Mouse (Mus musculus) kidney, postnatal 36 days (tissue): ENCODE measurements around the gene Gm10188.

Source experiments
- DNase-seq, 2 experiments: peaks; one replicate each; pipeline ENCODE4 v3.0.0; 2021 to 2022; ENCODE audit warnings: mixed read lengths in 2 of 2

The Gm10188 gene

GRCm38 (mm10) chr1:132229667-132230066 is at the start of gene Gm10188:
Gene Gm10188, minus strand, starts transcription at chr1:132229767.
- DNase-seq, result no peak

GRCm38 (mm10) chr1:132277124-132277523 is 47.6 kb upstream of the Gm10188 start:
- no peak for DNase-seq

GRCm38 (mm10) chr1:132276694-132277093 is 47.1 kb upstream of the Gm10188 start:
- DNase-seq, result no peak

- DNase-seq, result no peak
These were observed 41.7 kb upstream of the Gm10188 start for GRCm38 (mm10) chr1:132271237-132271636.

- DNase-seq, result no peak
These were observed 39.0 kb upstream of the Gm10188 start for GRCm38 (mm10) chr1:132268418-132269060.

- no peak for DNase-seq
These were observed 38.4 kb upstream of the Gm10188 start for GRCm38 (mm10) chr1:132267959-132268358.

DNA sequence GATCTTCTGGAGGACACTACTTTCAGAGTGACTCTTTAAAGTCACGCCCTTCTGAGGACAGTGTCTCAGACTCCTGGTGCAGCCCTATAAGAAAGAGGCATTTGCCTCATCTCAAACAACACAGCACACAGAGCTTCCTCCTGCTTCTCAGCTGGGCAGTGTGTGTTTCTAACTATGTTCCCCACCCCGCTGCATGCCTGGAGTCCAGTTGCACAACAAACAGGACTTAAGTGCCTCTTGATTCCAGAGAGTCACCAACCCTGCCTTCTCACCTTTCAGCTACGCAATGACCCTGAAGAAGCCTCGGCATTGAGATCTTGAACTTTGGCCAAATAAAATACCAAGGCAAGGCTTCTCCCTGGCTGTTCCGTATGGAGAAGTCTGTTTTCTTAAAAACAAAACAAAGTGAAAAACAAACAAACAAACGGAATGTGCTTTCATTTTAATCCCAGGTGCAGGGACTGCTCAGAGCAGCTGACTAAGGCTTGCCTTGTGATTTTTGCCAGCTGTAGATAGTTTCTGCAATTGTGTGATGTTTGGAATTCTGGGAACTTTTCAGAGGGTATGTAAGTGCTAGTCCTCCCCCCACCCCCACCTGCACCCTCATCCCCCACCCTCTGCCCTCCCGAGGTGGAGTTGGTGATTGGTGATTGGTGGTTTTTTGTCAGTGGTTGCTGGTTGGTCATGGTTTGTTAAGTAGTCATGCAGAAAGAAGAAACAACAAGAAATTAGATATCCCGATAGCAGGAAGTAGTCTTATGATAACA is 37.4 kb upstream of the Gm10188 start:
- DNase-seq, result peak; percentile 38 to 62

DNA sequence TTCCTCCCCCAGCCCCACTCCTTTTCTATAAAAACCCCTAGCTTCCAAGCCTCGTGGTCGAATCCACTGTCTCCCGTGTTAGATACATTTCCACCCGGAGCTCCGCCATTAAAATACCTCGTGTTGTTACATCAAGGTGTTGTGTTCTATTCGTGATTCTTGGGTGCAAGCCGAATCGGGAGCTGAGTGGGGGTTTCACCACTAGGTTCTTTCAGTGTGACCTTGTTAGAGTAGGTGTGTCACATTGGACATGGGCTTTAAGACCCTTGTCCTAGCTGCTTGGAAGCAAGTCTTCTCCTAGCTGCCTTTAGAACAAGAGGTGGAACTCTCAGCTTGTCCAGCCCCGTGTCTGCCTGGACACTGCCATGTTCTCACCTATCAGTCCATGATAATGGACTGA is 36.4 kb upstream of the Gm10188 start:
- no peak for DNase-seq

DNA sequence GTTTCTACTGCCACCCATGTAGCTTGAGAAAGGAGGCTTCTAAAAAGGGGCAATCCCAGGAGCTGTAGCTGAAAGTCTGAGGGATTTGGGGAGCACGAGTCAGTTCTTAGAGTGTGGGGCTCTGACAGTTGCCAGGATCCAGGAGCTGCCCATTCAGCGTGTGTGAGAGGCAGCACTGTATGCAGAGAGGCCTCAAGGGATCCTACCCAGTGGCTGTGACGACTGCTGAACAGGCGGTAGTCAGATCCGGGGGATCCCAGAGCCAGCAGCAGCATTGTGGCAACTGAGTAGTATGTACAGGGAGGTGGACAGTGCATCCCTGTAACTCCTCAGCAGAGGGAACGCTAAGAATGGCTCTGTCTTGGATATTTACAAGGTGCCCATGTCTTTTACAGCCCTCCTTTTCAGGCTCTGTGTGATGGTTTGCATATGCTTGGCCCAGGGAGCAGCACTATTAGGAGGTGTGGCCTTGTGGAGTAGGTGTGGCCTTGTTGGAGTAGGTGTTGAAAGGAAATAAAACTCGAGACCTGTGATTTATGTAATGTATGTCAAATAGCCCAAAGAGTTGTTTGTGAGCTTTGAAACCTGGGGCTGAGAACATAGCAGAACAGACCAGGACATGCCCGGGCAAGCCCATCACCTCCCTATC is 35.8 kb upstream of the Gm10188 start:
- no peak for DNase-seq

GRCm38 (mm10) chr1:132264577-132264976 is 35.0 kb upstream of the Gm10188 start:
- no peak for DNase-seq

- DNase-seq, result no peak
These were observed 34.1 kb upstream of the Gm10188 start for GRCm38 (mm10) chr1:132263618-132264017.

DNA sequence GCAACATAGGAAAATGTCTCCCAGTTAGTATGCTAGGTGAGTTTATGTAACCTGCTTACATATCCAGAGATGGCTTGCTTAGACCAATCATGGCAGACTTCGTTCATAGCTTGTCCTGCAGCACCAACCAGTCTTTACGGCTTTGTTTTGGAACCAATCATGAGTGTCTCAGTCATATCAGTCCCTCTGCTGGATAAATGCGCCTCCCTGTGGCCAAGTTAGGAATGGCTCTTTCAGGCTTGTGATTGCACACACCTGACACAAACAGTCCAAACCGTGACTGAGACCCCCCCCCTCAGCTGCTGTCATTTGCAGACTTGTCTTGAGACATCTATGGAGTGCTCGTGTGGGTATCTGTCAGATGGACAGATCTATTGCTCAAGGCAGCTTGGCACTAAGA is 31.5 kb upstream of the Gm10188 start:
- DNase-seq, result peak in 1 of 2 experiments; percentile 61

DNA sequence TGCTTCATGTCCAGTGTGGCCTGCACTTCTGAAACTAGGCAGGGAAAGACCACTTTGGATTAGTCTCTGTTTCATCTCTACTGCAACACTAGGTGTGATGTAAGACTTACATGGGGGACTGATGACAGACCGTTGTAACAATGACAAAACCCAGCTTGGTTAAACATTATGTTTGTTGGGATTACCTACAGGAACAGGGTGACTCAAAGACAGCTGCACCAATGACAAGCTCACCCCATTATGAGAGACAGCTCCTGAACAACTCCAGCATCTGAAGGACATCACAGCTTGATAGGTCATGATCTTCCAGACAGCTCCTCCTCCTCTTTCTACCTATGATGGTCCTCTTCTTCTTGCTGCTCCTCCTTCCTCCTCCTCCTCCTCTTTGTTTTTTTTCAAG is 30.8 kb upstream of the Gm10188 start:
- no peak for DNase-seq

- DNase-seq, result peak in 1 of 2 experiments; percentile 19
These were observed 24.9 kb upstream of the Gm10188 start for GRCm38 (mm10) chr1:132254467-132254866.

GRCm38 (mm10) chr1:132246641-132247040 is 17.1 kb upstream of the Gm10188 start:
- DNase-seq, result peak; percentile 45 to 64

DNA sequence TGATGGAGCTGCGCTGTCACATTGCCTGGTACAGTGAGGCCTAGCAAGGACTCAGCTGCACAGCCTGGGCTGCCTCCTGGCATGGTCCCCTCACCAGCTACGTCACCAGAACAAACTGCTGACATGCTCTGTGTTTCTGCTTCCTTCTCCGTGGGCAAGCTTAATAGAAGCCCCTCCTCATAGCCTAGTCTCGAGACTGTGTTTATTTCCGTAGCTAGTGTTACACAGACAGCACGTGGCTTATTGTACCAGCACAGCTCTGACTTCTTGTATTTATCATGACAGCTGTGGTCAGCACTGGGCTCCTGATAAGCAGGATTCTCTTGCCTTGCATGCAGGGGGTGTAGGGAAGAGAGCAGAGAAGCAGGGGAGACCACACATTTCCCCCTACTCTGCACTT is 16.6 kb upstream of the Gm10188 start:
- no peak for DNase-seq

DNA sequence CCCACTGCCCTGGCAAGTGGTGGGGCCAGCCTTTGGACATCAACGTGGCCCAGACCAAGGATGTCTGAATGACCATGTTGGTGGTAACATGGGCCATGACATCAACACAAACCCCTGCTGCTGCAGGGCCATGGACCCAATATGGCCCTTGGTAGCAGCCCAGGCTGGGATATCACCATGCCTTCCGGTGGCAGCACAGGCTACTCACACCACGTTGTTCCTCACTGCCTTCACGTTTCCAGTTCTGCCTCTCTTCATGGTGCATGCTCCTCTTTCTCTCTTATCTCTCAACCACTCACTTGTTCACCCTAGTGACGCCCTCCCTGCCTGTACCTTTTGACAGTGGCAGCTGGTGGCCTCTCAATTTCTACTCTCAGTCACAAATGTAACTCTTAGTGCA is 15.4 kb upstream of the Gm10188 start:
- no peak for DNase-seq

DNA sequence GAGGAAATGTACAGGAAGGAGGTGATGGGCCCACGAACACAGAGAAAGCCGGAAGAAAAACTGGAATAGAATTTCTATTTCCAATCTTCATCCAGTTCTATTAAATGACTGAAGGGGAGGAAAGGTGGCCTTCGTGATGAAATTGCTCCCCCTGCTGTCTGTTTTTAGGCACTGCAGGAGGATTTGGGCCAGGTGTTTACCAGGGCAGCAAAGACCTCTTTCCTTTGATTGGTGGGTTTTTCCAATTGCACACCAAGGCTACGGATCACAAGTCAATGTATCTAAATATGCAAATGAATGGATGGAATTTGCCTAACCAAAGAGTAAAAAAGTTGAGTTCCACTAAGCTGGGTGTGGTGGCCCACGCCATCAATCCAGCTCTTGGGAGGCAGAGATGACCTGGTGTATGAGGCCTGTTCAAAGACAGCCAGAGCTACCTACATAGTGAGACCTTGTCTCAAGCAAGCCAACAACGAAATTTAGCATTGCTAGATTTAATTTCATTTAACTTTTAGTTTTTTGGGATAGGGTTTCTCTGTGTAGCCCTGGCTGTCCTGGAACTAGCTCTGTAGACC is 8.1 kb upstream of the Gm10188 start:
- DNase-seq, result peak; percentile 57 to 75

DNA sequence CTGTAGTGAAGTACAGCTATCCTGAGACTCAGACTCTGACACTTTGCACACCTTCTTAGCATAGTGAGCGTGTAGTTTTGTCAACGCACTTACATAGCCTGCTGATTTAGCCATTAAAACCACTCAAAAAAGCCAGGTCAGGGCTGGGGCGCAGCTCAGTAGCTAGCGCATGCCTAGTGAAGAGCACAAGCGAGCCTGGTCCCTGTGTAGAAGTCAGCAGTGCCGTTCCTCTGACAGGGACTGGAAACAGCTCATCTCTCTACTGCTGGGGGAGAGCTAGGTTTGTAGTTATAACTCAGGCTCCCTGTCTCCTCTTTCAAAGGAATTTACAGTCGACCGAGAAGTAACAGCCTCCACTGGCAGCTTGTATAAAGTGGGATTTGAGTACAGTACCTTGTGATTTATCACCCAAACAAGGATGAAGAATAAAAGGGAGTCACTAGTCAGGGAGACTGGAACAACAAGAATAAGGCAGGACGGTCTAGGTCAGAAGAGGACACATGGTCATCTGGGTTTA is 5.2 kb upstream of the Gm10188 start:
- no peak for DNase-seq

DNA sequence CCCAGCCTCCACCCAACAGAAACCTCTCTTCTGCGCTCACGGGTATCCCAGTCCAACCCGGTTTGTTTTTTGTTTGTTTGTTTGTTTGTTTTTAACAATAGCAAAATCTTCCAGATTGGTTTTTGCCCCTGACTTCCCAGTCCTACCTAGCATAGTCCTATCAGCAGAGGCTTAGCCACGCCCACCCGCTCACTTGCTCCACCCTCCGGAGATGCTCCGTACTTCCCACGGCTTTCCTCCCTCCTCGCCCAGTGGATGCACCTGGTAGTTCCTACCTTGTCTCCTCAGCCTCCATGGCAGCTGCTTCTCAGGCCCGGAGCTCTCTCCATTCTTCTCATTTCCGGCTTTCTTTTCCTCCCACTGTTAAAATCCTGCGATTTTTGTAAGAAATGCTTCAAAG is 4.0 kb upstream of the Gm10188 start:
- peak; percentile 36 to 74 for DNase-seq

DNA sequence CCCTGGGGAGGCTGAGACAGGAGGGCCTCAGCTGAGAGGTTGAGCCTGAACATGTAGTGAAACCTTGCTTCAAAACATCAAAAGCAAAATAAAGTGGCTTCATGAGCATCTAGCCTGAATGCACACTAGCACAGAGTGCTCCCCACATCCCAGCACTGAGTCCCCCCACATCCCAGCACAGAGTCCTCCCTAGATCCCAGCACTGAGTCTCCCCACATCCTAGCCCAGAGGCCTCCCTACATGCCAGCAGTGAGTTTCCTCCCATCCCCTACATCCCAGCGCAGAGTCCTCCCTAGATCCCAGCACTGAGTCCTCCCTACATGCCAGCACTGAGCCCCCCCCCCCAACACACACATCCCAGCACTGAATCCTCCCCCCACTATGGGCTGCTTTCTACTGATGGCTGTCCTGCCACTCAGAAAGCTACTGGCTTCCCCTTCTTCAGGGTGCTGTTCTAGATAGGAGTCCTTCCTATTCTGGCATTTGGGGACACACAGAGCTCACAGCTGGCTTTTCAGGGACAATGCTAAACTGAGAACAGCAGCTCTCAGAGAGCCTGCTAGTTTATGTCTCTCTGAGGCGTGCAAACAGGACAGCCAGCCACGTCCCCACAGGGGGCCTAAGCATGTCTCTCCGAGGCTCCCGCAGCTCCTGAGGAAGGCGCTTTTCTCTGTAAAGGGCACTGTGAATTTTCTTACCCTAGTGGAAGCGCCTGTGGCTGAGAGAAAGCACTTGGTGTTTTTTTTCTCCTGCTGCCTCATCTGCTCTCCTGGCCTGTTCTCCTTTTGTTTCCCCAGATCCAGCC is 2.1 kb upstream of the Gm10188 start:
- no peak for DNase-seq

DNA sequence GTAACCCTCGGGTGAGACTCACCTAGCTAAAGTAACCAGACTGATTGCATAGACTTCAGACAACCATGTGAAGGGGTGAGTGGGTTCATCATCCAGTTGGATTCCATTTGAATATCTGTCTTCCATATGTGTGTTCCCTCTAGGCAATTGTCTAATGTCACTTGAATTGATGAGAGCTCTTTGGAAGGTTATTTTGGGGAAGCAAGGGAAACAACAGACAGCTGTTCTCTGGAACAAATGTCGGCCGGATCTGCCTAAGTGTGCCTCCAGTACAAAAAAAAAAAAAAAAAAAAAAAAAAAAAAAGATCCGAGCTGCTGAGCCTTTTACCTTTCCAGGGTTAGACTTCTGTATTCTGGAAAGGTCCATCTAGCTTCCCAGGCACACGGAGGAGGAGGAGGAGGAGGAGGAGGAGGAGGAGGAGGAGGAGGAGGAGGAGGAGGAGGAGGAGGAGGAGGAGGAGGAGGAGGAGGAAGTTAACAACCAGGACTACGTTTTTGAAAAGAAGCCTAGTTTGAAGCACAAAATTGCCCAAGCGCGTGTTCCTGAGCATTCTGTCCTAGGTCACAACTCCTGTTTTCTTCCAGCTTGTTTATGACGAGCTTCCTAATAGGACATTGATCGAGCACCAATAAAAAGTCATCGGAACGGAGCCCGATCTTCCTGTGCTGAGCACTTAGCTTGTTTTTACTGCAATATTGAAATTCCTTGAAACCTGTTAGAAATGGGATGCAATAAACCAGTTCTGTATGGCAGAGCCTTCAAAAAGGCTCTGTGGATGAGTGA is 3.1 kb downstream of the Gm10188 start:
- peak in 1 of 2 experiments; percentile 42 for DNase-seq
